Mouse (Mus musculus) testis, adult 2 months (tissue): ENCODE results near the gene Cby3.
"Not testable (repeated sequence)": the region's sequence is repeated elsewhere in the genome, so short reads cannot be mapped to it uniquely, and the experiment has no call there.

Source experiments
- CTCF ChIP-seq: fragments of 200-500 bp; IDR thresholded peaks from 2 replicates; pipeline ENCODE4 v1.5.1; 2012; ENCODE audit warnings: low read depth, mild to moderate bottlenecking, inconsistent platforms, low read length, moderate library complexity; ENCODE audit not compliant: control insufficient read depth, insufficient read depth, insufficient replicate concordance
- POLR2A ChIP-seq: fragments of 200-500 bp; IDR thresholded peaks from 2 replicates; pipeline ENCODE4 v1.6.1; 2012; ENCODE audit warnings: low read depth, mild to moderate bottlenecking, inconsistent platforms, low read length, moderate library complexity; ENCODE audit not compliant: control insufficient read depth

DNA sequence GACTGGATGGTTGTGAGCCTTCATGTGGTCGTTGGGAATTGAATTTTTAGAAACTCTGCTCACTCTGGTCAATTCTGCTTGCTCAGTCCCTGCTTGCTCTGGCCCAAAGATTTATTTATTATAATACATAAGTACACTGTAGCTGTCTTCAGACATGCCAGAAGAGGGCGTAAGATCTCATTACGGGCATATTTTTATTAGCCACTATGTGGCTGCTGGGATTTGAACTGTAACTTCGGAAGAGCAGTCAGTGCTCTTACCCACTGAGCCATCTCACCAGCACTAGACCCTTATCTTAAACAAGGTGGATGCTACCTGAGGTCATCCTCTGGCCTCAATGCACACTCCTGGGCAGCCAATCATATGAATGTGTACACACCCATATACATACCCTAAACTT, 34.9 kb upstream of the Cby3 start:
- not testable (repeated sequence) for TF ChIP-seq CTCF, POLR2A
